Mouse (Mus musculus): ENCODE data around the gene Htt. TPM values are rescaled to one million over a fixed set of nuclear protein-coding genes. Genes with fewer than 3 reads are reported as not detected.
A peak's percentile ranks its signal among the peaks of the same experiment; 100 is the strongest.

The Htt gene
- polyA plus RNA-seq, 1 experiment from 2014 or later, result 15.6 TPM

DNA sequence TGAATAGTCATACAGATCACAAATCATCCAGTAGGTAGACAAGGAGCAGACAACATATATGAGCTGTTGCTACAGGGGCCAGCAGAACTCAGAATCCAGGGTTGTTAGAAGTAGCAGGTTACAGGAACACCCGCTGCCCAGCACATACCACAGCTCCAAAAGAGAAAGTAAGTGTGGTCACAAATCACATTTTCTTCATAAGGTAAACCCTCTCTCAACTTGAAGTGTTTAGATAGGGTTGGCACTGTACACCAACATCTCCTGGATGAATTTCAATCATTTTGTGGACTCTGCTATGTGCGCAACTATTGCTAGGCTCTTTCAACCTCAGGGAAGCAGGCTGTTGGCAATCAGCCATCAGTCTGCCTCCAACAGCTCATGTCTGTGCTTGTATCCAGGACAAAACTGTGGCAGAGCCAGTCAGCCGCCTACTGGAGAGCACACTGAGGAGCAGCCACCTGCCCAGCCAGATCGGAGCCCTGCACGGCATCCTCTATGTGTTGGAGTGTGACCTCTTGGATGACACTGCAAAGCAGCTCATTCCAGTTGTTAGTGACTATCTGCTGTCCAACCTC lies 141.4 kb downstream of the Htt start:
- H3K9me3 ChIP-seq, result no peaks in the 10 kb centered on the region
- 0 out of 2 replicates have a peak, but pooled peaks cover 1% of the 10 kb centered on the region for H3K4me1 ChIP-seq (replicated peaks)
- H3K4me3 ChIP-seq, result no peak overlapping the region
- WGBS, result 92% methylated on average over 5 of the region's 5 CpGs
- H3K27ac ChIP-seq, result no peak overlapping the region
- no peaks in the 10 kb centered on the region for H3K27me3 ChIP-seq (ENCODE audit: insufficient read depth, poor library complexity, severe bottlenecking)
- no peak for DNase-seq (ENCODE audit: low spot score)
- peaks cover 98% of the 10 kb centered on the region for H3K36me3 ChIP-seq

DNA sequence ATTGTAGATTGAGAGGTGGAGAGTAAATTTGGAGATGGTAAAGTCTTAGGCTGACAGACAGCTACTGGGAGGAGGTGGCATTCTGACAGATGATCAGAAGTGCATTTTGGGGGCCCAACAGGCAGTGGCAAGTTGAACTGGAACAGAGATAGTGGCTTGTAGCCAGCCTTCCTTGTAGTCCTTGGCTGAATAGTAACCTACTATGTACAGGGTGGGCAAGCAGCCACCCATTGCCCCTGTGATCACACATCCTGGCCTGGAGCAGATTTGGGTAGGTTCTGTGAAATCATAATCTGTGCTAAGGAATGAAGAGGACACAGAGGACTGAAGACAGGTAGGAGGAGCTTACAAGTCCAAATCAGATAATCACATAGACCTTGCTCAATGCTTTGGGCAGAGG lies 142.9 kb downstream of the Htt start:
- Histone ChIP-seq H3K27ac (no peak overlapping the region), H3K27me3 (ENCODE audit: insufficient read depth, poor library complexity, severe bottlenecking) (no peaks in the 10 kb centered on the region), H3K9me3 (no peaks in the 10 kb centered on the region), H3K36me3 (peaks cover 98% of the 10 kb centered on the region), H3K4me3 (no peak overlapping the region), H3K4me1 (replicated peaks) (peaks cover 12% of the 10 kb centered on the region)
- DNase-seq (ENCODE audit: low spot score), result no peak

DNA sequence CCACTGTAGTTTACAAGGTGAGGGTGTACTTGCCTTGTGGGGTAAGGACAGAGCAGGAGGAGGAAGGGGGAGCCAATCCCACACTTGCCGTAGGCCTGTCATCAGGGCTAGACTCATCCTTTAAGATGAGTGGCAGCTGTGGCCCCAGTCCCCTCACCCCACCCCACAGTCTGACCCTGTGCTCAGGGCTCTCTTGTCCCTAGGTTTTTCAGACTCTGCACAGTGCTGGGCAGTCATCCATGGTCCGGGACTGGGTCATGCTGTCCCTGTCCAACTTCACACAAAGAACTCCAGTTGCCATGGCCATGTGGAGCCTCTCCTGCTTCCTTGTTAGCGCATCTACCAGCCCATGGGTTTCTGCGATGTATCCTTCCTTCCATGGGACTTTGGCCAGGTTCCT lies 145.7 kb downstream of the Htt start:
- DNase-seq (ENCODE audit: low spot score), result no peak
- no peaks in the 10 kb centered on the region for H3K9me3 ChIP-seq
- no peak overlapping the region for H3K27ac ChIP-seq
- H3K4me3 ChIP-seq, result no peak overlapping the region
- no peaks in the 10 kb centered on the region for H3K27me3 ChIP-seq (ENCODE audit: insufficient read depth, poor library complexity, severe bottlenecking)
- H3K4me1 ChIP-seq (replicated peaks), result peaks cover 12% of the 10 kb centered on the region
- peaks cover 94% of the 10 kb centered on the region for H3K36me3 ChIP-seq
- WGBS, result 93% methylated on average over 4 of the region's 4 CpGs

DNA sequence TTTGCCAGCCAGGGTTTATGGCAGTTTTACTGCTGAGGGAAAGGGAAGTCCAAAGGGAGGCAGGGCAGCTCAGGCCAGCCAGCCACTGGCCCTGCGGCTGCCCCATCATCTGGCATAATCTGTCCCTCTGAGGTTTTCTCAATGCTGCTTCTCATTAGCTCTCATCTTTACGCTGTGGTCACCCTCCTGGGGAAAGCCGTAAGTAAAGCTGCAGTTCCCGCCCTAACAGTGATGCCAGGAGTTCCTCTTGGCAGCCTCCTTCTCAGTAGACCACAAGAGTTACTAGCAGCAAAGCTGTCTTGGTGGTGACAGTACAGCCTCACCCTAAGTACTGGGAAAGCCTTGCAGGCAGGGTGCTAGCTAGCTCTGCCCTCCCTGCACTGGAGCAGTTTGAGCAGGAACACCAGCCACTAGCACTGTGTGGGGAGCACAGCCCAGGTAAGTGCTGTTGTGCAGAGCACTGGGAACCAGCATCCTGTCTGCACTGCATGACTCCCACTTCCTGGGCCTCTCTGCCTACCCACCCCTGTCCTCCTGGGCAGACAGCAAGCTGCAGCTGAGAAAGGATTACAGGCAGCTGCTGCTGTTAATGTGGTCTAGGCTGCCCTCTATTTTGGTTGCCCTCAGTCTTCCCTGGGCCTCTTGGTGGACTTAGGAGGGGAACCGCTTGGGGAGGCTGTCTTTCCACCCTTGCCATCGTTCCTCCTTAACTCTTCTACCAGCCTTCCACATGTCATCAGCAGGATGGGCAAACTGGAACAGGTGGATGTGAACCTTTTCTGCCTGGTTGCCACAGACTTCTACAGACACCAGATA lies 146.6 kb downstream of the Htt start, which contains the start of gene Msantd1:
Msantd1 (plus strand) TSS at position 103 of the 816 bp plus-strand sequence.
- Histone ChIP-seq H3K4me3 (no peak within 1 kb of the TSS), H3K27me3 (ENCODE audit: insufficient read depth, poor library complexity, severe bottlenecking) (no peaks in the 10 kb centered on the region), H3K36me3 (peaks cover 85% of the 10 kb centered on the region), H3K9me3 (no peaks in the 10 kb centered on the region), H3K4me1 (replicated peaks) (peaks cover 12% of the 10 kb centered on the region), H3K27ac (0 out of 2 replicates have a peak within 1 kb of the TSS, but pooled peaks have one; percentile 13)
- WGBS, result 88% methylated on average over 6 of the region's 6 CpGs
- no peak for DNase-seq (ENCODE audit: low spot score)

DNA sequence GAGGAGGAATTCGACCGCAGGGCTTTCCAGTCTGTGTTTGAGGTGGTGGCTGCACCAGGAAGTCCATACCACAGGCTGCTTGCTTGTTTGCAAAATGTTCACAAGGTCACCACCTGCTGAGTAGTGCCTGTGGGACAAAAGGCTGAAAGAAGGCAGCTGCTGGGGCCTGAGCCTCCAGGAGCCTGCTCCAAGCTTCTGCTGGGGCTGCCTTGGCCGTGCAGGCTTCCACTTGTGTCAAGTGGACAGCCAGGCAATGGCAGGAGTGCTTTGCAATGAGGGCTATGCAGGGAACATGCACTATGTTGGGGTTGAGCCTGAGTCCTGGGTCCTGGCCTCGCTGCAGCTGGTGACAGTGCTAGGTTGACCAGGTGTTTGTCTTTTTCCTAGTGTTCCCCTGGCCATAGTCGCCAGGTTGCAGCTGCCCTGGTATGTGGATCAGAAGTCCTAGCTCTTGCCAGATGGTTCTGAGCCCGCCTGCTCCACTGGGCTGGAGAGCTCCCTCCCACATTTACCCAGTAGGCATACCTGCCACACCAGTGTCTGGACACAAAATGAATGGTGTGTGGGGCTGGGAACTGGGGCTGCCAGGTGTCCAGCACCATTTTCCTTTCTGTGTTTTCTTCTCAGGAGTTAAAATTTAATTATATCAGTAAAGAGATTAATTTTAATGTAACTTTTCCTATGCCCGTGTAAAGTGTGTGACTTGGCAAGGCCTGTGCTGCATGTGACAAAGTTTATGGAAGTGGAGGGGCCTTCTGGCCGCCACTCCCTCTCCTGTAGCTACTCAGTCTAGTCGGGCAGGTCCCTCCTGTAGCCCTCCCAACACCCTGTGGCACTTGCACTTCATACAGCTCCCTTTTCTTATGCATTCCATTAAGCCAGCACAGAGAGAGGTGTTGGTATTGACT lies 147.4 kb downstream of the Htt start:
- Histone ChIP-seq H3K4me1 (replicated peaks) (peaks cover 12% of the 10 kb centered on the region), H3K27me3 (ENCODE audit: insufficient read depth, poor library complexity, severe bottlenecking) (no peaks in the 10 kb centered on the region), H3K36me3 (peaks cover 78% of the 10 kb centered on the region), H3K9me3 (no peaks in the 10 kb centered on the region), H3K4me3 (no peak overlapping the region), H3K27ac (peak overlapping the region; percentile 2; the same call in 1 of the 2 replicates)
- WGBS, result 84% methylated on average over 9 of the region's 9 CpGs
- no peak for DNase-seq (ENCODE audit: low spot score)

DNA sequence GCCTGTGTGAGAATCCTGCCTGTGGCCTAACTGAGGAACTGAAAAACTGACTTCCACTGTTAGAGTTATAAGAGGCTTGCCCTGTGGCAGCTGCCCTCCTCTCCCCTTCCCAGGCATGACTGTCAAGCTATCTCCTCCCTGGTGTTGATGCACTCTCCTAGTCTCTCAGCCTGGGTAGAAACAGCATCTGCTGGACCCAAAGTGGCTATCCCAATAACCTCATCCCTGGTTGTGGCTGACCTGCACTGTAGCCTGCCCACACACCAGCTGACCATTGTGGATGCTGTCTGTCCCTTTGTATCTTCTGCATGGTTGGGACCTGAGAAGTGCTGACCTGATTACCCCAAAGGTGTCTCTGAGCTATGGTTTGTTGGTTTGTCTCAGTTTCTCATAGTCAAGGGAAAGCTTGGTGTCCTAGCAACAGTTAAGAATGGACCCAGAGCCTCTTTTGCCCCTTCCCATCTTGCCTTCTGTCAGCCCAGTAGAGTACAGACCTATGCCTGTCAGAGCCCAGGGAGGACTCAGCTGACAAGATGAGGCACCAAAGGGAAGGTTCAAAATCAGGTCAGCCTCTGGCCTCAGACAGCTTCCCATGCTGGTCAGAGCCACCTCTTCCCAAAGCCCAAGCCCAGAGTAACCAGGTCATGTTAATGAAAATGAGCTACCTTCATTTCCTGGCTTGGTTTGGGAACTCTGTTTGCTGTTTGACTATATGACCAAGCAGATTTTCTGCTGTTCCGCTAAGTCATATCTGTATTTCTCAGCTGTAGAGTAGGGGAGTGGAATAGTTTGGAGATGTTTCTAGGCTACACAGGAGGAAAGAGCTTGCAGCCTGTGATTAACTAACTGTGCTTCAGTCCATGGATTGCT lies 148.3 kb downstream of the Htt start:
- H3K9me3 ChIP-seq, result no peaks in the 10 kb centered on the region
- no peak overlapping the region for H3K4me3 ChIP-seq
- 91% methylated on average over 1 of the region's 1 CpGs for WGBS
- peak overlapping the region; percentile 2; the same call in 1 of the 2 replicates for H3K27ac ChIP-seq
- DNase-seq (ENCODE audit: low spot score), result no peak
- H3K36me3 ChIP-seq, result peaks cover 69% of the 10 kb centered on the region
- H3K27me3 ChIP-seq (ENCODE audit: insufficient read depth, poor library complexity, severe bottlenecking), result no peaks in the 10 kb centered on the region
- H3K4me1 ChIP-seq (replicated peaks), result peaks cover 12% of the 10 kb centered on the region

DNA sequence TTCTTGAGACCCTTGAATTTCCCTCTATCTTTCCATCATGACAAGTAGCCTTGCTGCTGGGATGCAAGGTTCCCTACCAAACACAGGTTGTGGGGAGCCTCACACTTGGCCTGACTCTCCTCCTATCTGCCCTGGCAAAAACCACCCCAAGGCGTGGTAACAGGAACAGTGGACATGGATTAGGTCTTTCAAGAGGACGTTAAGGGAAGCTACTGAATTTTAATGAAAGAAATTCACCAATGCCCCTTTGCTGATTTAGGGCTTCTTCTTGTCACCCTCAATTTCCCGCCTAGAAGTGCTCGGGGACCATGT lies 148.9 kb downstream of the Htt start:
- Histone ChIP-seq H3K36me3 (peaks cover 63% of the 10 kb centered on the region), H3K4me3 (no peak overlapping the region), H3K27me3 (ENCODE audit: insufficient read depth, poor library complexity, severe bottlenecking) (no peaks in the 10 kb centered on the region), H3K27ac (no peak overlapping the region), H3K9me3 (no peaks in the 10 kb centered on the region), H3K4me1 (replicated peaks) (peaks cover 12% of the 10 kb centered on the region)
- no peak for DNase-seq (ENCODE audit: low spot score)
- whole genome bisulfite sequencing, result 86% methylated on average over 4 of the region's 4 CpGs

DNA sequence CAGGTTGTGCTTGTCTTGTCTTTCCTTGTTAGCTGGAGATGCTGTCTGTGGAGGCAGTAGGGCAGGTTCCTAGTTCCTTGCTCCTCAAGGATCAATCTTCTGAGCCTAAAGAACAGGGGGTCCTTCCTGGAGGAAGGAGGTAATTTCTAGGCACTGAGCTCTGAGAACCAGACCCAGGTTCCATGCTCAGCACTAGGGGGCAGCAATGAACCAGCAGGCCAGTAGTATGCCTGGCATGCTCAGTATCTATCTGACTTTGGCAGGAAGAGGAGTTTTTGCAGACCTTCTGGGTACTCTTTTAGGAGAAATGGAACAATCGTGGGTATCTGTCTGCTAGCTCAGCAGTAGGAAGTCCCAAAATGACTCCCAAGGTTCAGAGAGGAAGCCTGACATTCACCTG lies 154.3 kb downstream of the Htt start:
- WGBS, result 39% methylated on average over 1 of the region's 1 CpGs
- peaks cover 10% of the 10 kb centered on the region for H3K36me3 ChIP-seq

DNA sequence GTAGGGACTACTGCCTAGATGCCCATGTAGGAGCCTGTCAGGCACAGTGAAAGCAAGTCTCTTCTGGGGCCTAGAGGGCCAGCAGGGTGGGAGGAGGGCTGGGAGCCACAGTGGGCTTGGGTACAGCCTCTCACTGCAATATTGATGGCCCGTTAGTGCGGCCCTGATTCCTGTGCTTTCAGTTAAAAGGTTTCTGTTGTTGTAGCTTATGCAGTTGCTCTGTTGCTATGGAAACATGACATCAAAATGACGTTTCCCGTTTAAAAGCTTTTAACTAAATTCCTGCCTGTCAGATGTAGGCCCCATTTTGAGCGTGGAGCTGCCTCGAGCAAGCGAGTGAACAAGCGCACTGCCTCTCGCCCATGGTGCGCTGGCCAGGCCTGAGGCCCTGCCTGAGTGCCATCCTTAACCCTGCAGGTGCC lies 155.7 kb downstream of the Htt start:
- WGBS, result 69% methylated on average over 10 of the region's 10 CpGs
- 0 out of 2 replicates have a peak, but pooled peaks cover 10% of the 10 kb centered on the region for H3K36me3 ChIP-seq
- no peaks in the 10 kb centered on the region for H3K9me3 ChIP-seq
- peaks cover 22% of the 10 kb centered on the region for H3K4me1 ChIP-seq (replicated peaks)
- H3K27me3 ChIP-seq (ENCODE audit: insufficient read depth, poor library complexity, severe bottlenecking), result no peaks in the 10 kb centered on the region
- H3K4me3 ChIP-seq, result no peak overlapping the region
- peak overlapping the region; percentile 50 for H3K27ac ChIP-seq
- peak; percentile 17 for DNase-seq (ENCODE audit: low spot score)

More for the DNA sequence above, 154.3 kb downstream of the Htt start:
- H3K27me3 ChIP-seq (ENCODE audit: insufficient read depth, poor library complexity, severe bottlenecking), result no peaks in the 10 kb centered on the region
- peak overlapping the region; percentile 50 for H3K27ac ChIP-seq
- peak; percentile 72 for DNase-seq (ENCODE audit: low spot score)
- no peaks in the 10 kb centered on the region for H3K9me3 ChIP-seq
- peaks cover 22% of the 10 kb centered on the region for H3K4me1 ChIP-seq (replicated peaks)
- no peak overlapping the region for H3K4me3 ChIP-seq

DNA sequence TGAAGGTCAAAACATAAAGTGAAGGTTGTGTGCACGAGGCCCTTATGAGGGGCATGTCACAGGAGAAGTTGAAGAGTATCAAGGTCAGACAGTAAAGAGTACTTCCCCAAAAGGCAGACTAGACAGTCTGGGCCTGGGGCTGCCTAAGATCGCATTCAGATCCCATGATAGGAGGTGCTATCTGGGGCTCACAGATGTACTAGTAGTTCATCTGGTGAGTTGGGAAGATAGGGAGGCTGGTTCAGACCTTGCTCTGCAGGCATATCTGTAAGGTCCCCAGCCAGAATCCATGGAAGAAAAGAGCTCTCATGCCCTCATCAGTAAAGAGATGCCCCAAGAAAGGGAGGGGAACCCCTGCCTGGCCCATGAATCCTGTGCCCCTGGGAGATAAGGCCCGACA lies 157.2 kb downstream of the Htt start:
- 89% methylated on average over 3 of the region's 3 CpGs for WGBS
- H3K9me3 ChIP-seq, result no peaks in the 10 kb centered on the region
- H3K4me1 ChIP-seq (replicated peaks), result peaks cover 22% of the 10 kb centered on the region
- no peaks in the 10 kb centered on the region for H3K27me3 ChIP-seq (ENCODE audit: insufficient read depth, poor library complexity, severe bottlenecking)
- H3K27ac ChIP-seq, result peak overlapping the region; percentile 41
- no peak overlapping the region for H3K4me3 ChIP-seq
- H3K36me3 ChIP-seq, result peaks cover 24% of the 10 kb centered on the region
- no peak for DNase-seq (ENCODE audit: low spot score)

DNA sequence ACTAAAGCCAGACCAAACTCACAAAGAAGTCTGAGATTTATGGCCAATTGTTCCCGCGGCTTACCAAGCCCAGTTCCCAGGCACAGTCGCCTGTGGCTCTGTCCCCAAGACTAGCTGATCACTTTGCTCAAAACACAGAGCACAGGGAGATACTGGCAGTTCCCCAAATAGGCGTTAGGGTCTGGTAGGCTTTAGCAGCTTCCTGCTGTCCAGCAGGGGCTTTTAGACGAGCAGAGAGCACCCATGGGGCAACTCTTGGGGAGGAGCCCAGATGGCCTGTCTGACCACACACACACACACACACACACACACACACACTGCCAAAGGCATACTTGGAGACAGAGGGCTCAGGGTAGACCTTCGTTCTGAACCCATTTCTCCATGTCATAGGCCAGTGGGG lies 161.0 kb downstream of the Htt start:
- no peaks in the 10 kb centered on the region for H3K27me3 ChIP-seq (ENCODE audit: insufficient read depth, poor library complexity, severe bottlenecking)
- 82% methylated on average over 6 of the region's 6 CpGs for WGBS
- peaks cover 4% of the 10 kb centered on the region; the same call in 1 of the 2 replicates for H3K4me1 ChIP-seq (replicated peaks)
- H3K9me3 ChIP-seq, result no peaks in the 10 kb centered on the region
- peaks cover 52% of the 10 kb centered on the region for H3K36me3 ChIP-seq
- peak overlapping the region; percentile 53; the same call in 1 of the 2 replicates for H3K27ac ChIP-seq
- no peak overlapping the region for H3K4me3 ChIP-seq
- no peak for DNase-seq (ENCODE audit: low spot score)

DNA sequence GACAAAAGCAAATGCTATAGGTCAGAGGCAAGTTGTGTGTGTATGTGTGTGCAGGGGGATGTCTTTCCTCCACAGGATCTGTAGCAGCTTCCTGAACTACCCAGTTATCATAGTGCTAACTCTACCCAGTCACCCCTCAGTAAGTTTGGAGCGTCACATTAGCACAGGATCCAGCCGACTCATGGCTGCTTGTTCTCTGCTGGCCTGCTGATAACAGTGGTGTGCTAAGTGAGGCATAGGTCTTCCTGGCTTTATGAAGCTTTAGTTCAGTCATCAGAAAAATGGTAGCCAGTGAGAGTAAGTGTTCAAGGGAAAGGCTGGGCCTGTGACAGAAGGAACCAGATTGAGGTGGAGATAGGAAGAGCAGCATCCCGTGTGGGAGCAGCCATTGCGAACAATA lies 162.4 kb downstream of the Htt start:
- Histone ChIP-seq H3K36me3 (peaks cover 52% of the 10 kb centered on the region), H3K9me3 (no peaks in the 10 kb centered on the region), H3K27me3 (ENCODE audit: insufficient read depth, poor library complexity, severe bottlenecking) (no peaks in the 10 kb centered on the region), H3K4me3 (no peak overlapping the region), H3K4me1 (replicated peaks) (no peaks in the 10 kb centered on the region), H3K27ac (0 out of 2 replicates have a peak overlapping the region, but pooled peaks have one; percentile 6)
- DNase-seq (ENCODE audit: low spot score), result no peak
- WGBS, result 96% methylated on average over 4 of the region's 4 CpGs

All from hindbrain, embryonic 10.5 days (tissue).